Mouse (Mus musculus) c-Kit-positive CD71-positive TER-119-positive erythroid progenitor cells, embryonic 14.5 days (primary cell): ENCODE data around the gene Gm14548.
"Not testable (repeated sequence)": the region's sequence is repeated elsewhere in the genome, so short reads cannot be mapped to it uniquely, and the experiment has no call there.

ENCODE experiments used
- DNase-seq: peaks from one replicate; pipeline ENCODE4 v3.0.0-alpha.2; 2013; ENCODE audit warnings: low spot score

Gene Gm14548

GRCm38 (mm10) chr7:3898036-3898590, at the start of gene Gm14548:
TSS of gene Gm14548 (minus strand) at chr7:3898120.
- not testable (repeated sequence) for DNase-seq

- no peak for DNase-seq
These were observed 48.2 kb upstream of the Gm14548 start for GRCm38 (mm10) chr7:3946117-3946516.

DNA sequence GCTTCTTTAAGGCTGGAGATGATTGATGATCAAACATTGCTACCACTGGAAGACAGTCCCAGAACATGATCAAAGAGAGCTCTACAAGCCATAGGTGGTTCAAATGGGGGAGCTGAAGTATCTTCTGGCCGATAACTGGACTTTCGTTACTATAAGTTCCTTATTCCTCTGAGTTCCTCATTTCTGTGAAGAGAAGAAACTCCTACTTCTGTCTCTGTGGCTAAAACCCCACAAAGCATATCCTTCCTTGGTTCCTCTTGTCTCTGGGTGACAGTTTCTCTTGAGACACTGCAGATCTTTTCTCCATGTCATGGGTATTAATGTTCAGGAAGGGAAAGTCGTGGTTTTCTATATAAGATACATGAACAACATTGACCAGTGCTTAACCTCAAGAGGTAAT, 43.0 kb upstream of the Gm14548 start:
- no peak for DNase-seq

DNA sequence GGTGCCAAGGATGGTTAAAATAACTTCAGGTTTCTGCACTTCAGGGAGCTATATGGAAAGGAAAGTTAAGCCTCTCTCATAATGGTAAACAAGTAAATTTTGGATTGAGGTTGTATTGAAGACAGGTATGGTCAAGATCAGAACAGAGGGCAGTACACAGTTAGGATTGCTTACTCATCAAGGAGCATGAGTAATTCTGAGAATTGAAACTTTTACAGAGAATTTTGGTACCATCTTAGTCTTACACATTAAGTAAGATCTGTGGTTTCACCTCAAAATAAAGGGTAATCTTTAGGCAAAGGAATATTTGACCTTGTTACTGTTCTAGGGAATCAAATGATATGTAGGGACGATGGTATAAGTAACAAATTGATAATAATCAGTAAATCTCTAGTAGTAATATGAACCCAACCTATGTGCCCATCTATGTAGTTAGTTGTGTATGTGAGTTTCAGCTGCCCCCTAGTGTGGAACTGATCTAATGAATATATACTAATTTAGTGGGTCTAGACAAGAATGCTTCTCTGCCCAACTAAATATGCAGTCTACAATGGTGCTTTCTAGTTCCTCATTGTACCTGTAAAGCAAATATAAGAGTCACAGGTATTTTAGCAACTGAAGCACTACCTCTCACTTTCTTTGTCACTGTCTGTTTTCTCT, 42.1 kb upstream of the Gm14548 start:
- no peak for DNase-seq

GRCm38 (mm10) chr7:3935473-3935872, 37.6 kb upstream of the Gm14548 start:
- DNase-seq: not testable (repeated sequence)

- not testable (repeated sequence) for DNase-seq
These were observed 17.5 kb upstream of the Gm14548 start, which contains the start of gene Lilra6 for GRCm38 (mm10) chr7:3915387-3915786. TSS of gene Lilra6 (minus strand) at chr7:3915503.

- DNase-seq: peak; percentile 3
These were observed 5.8 kb upstream of the Gm14548 start for GRCm38 (mm10) chr7:3903704-3904103.

DNA sequence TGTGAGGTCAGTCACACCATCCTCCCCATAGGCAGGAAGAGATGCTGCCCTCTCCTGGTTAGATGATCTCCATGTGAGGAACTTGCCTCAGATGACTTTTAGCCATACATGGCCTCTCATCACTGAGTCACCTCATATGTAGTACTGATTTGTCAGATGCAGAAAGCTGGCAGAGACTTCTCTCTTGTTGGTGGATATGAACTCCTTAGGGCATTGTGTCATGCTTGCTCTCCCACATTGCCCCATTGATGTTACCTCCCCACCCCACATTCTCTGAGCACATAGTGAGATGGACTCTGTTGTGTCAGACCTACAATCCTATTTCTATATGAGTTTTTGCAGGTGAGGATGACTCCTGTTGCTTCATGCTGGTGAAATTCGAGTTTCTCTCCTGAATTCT, 22.9 kb downstream of the Gm14548 start:
- not testable (repeated sequence) for DNase-seq

DNA sequence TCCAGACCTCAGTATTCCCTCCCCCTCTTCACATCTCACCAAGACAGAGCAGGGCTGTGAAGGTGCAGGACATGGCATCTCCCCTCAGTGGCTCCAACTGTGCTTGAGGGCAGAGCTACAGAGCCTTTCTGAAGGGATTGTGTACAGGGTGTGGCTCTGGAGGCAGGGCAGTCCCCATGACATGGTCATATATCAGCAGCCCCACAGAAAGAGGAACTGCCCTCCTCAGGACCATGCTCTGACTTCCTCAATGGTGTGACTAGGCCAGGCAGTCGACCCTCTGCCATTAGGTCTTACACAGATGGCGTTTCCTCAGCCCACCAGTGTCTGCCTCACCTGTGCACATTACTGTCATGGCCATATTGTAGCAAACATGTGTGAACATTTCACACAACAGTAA, 53.0 kb downstream of the Gm14548 start, which contains the start of gene Pira2:
Gene Pira2 (minus strand): TSS at position 101 of the 400 bp plus-strand sequence.
- DNase-seq: not testable (repeated sequence)

- not testable (repeated sequence) for DNase-seq
These were observed 60.1 kb downstream of the Gm14548 start for GRCm38 (mm10) chr7:3837854-3838253.
